In genomic region chr12:42147971-42148370, GRCm38 (mm10) we compare ENCODE assay signal across 26 mouse cellular contexts.
DNase-seq lines count a peak whose midpoint lies in the region; ATAC-seq and TF ChIP-seq lines count a peak whose summit lies in the region.
"Had no signal": no experiment of that assay in that cellular context is flagged by ENCODE, and none has a peak within 500 bp of the region (broad histone marks: within the 10 kb centered on the region; RNA-seq: fewer than 3 reads in every experiment).

No protein-coding gene starts in this region.

- DNase-seq in forebrain, embryonic 14.5 days (ENCODE audit: low spot score) = peak; percentile 8
- DNase-seq in forebrain, postnatal 0 days = peak; percentile 62
- DNase-seq in right cerebral cortex, postnatal 4 days = peak; percentile 13
- DNase-seq in right cerebral cortex, postnatal 25 days = no peak
- DNase-seq in retina, postnatal 1 day = no peak
- DNase-seq: adrenal gland, adult 8-10 months; adrenal gland, postnatal 14 days; adrenal gland, postnatal 36 days; B cell, adult 2 months; cerebellum, adult 11-12 months; cerebellum, adult 2 months; cerebellum, adult 9-10 months; cerebellum, postnatal 10 days; cerebellum, postnatal 25 days; embryo, embryonic 11 days had no signal

- H3K27ac ChIP-seq in forebrain, embryonic 14.5 days (ENCODE audit: low read depth, low read length) = no peak overlapping the region
- H3K27ac ChIP-seq in forebrain, embryonic 15.5 days (replicated peaks) = no peak overlapping the region
- H3K27ac ChIP-seq in forebrain, postnatal 0 days (ENCODE audit: low read depth, low read length) = no peak overlapping the region
- no peak overlapping the region for H3K27ac ChIP-seq in forebrain, embryonic 12.5 days
- H3K27ac ChIP-seq: embryonic facial prominence, embryonic 13.5 days; embryonic facial prominence, embryonic 15.5 days; forebrain, embryonic 10.5 days had no signal

- H3K4me2 ChIP-seq in forebrain, embryonic 14.5 days (ENCODE audit: low read length) = no peak overlapping the region
- no peak overlapping the region for H3K4me2 ChIP-seq in forebrain, embryonic 15.5 days (replicated peaks)
- no peak overlapping the region for H3K4me2 ChIP-seq in forebrain, postnatal 0 days (ENCODE audit: low read depth)
- H3K4me2 ChIP-seq in forebrain, embryonic 12.5 days = no peak overlapping the region
- H3K4me2 ChIP-seq: embryonic facial prominence, embryonic 13.5 days; embryonic facial prominence, embryonic 15.5 days had no signal

- H3K27me3 ChIP-seq in forebrain, embryonic 14.5 days (replicated peaks; ENCODE audit: control insufficient read depth, insufficient read depth, low read length) = no peaks in the 10 kb centered on the region
- H3K27me3 ChIP-seq in forebrain, embryonic 15.5 days = no peaks in the 10 kb centered on the region
- no peaks in the 10 kb centered on the region for H3K27me3 ChIP-seq in forebrain, postnatal 0 days (ENCODE audit: insufficient read depth, low read length)
- no peaks in the 10 kb centered on the region for H3K27me3 ChIP-seq in forebrain, embryonic 12.5 days
- H3K27me3 ChIP-seq: CH12.LX; embryonic facial prominence, embryonic 13.5 days; embryonic facial prominence, embryonic 15.5 days; Patski had no signal

- no peaks in the 10 kb centered on the region for H3K36me3 ChIP-seq in forebrain, embryonic 14.5 days (ENCODE audit: control insufficient read depth, insufficient read depth, low read length)
- no peaks in the 10 kb centered on the region for H3K36me3 ChIP-seq in forebrain, embryonic 15.5 days
- H3K36me3 ChIP-seq in forebrain, postnatal 0 days (ENCODE audit: insufficient read depth) = no peaks in the 10 kb centered on the region
- no peaks in the 10 kb centered on the region for H3K36me3 ChIP-seq in forebrain, embryonic 12.5 days (replicated peaks)
- H3K36me3 ChIP-seq: embryonic facial prominence, embryonic 13.5 days; embryonic facial prominence, embryonic 15.5 days; forebrain, embryonic 10.5 days; G1E had no signal

- no peak for TF ChIP-seq CTCF in forebrain, postnatal 0 days (IDR thresholded peaks at IDR 0.05; ENCODE audit: low read depth)

- H3K4me1 ChIP-seq in forebrain, embryonic 14.5 days (ENCODE audit: control insufficient read depth, insufficient read depth, low read length) = no peaks in the 10 kb centered on the region
- H3K4me1 ChIP-seq in forebrain, embryonic 15.5 days = no peaks in the 10 kb centered on the region
- no peaks in the 10 kb centered on the region for H3K4me1 ChIP-seq in forebrain, postnatal 0 days (ENCODE audit: insufficient read depth)
- no peaks in the 10 kb centered on the region for H3K4me1 ChIP-seq in forebrain, embryonic 12.5 days
- H3K4me1 ChIP-seq: embryonic facial prominence, embryonic 13.5 days; embryonic facial prominence, embryonic 15.5 days; forebrain, embryonic 10.5 days had no signal

- H3K9ac ChIP-seq in forebrain, embryonic 14.5 days (ENCODE audit: low read length) = no peak overlapping the region
- H3K9ac ChIP-seq in forebrain, embryonic 15.5 days (replicated peaks) = no peak overlapping the region
- H3K9ac ChIP-seq in forebrain, postnatal 0 days = no peak overlapping the region
- H3K9ac ChIP-seq in forebrain, embryonic 12.5 days = no peak overlapping the region
- H3K9ac ChIP-seq: embryonic facial prominence, embryonic 13.5 days; embryonic facial prominence, embryonic 15.5 days had no signal

- no peak for ATAC-seq in forebrain, embryonic 14.5 days
- no peak for ATAC-seq in forebrain, embryonic 15.5 days (replicated peaks)
- ATAC-seq in forebrain, postnatal 0 days = peak; percentile 76
- ATAC-seq in forebrain, embryonic 12.5 days (ENCODE audit: low FRiP score) = no peak
- ATAC-seq: activated CD4-positive, CD25-positive, alpha-beta regulatory T cell, adult 4 months; CD4-positive, CD25-positive, alpha-beta regulatory T cell, adult 4 months; Patski had no signal

- 88% methylated on average over 4 of the region's 4 CpGs for WGBS in forebrain, embryonic 14.5 days
- WGBS in forebrain, embryonic 15.5 days = 78% methylated on average over 4 of the region's 4 CpGs
- 72% methylated on average over 4 of the region's 4 CpGs for WGBS in forebrain, postnatal 0 days
- 93% methylated on average over 4 of the region's 4 CpGs for WGBS in forebrain, embryonic 12.5 days

- no peaks in the 10 kb centered on the region for H3K9me3 ChIP-seq in forebrain, embryonic 14.5 days (replicated peaks; ENCODE audit: control insufficient read depth, low read length)
- H3K9me3 ChIP-seq in forebrain, embryonic 15.5 days = no peaks in the 10 kb centered on the region
- H3K9me3 ChIP-seq in forebrain, postnatal 0 days (ENCODE audit: low read length) = no peaks in the 10 kb centered on the region
- no peaks in the 10 kb centered on the region for H3K9me3 ChIP-seq in forebrain, embryonic 12.5 days
- H3K9me3 ChIP-seq: embryonic facial prominence, embryonic 13.5 days; embryonic facial prominence, embryonic 15.5 days; forebrain, embryonic 10.5 days; G1E had no signal

- no peak overlapping the region for H3K4me3 ChIP-seq in forebrain, embryonic 14.5 days (ENCODE audit: low read depth, low read length)
- no peak overlapping the region for H3K4me3 ChIP-seq in forebrain, embryonic 15.5 days
- no peak overlapping the region for H3K4me3 ChIP-seq in forebrain, postnatal 0 days (ENCODE audit: low read depth, low read length)
- no peak overlapping the region for H3K4me3 ChIP-seq in forebrain, embryonic 12.5 days (replicated peaks)
- H3K4me3 ChIP-seq: embryonic facial prominence, embryonic 13.5 days; embryonic facial prominence, embryonic 15.5 days; erythroblast, embryonic 14.5 days; forebrain, embryonic 10.5 days had no signal

Comparison
In these comparisons a context has a peak if more than half of its experiments do, and no peak if none do; other contexts are left out.
1. DNase-seq: peak in forebrain, embryonic 14.5 days (single experiment), forebrain, postnatal 0 days (single experiment) and right cerebral cortex, postnatal 4 days (single experiment); none in right cerebral cortex, postnatal 25 days (single experiment) and retina, postnatal 1 day (single experiment).